Mouse (Mus musculus) thymus, postnatal 10 days (tissue): ENCODE data around the gene Kirrel3.

ENCODE experiments used
- DNase-seq, 2 experiments: peaks; one replicate each; pipeline ENCODE4 v3.0.0; 2021; ENCODE audit warnings: low spot score in 2 of 2

Gene Kirrel3

DNA sequence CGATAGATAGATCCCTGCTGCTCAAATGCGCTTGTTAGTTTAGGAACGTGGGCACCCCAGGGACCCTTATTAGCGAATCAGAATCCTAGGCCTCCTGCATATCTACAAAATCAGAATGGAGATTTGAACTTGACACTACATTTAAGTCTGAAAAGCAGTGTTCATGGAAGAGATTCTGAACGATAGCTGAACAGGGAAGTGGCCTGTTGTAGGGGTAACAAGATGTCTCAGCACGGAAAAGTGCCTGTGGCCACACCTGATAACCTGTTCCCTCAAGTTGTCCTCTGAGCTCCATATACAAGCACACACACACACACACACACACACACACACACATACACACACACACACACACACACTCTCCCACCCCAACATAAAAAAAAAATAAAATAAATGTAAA is 571.9 kb downstream of the Kirrel3 start:
- DNase-seq, result no peak

DNA sequence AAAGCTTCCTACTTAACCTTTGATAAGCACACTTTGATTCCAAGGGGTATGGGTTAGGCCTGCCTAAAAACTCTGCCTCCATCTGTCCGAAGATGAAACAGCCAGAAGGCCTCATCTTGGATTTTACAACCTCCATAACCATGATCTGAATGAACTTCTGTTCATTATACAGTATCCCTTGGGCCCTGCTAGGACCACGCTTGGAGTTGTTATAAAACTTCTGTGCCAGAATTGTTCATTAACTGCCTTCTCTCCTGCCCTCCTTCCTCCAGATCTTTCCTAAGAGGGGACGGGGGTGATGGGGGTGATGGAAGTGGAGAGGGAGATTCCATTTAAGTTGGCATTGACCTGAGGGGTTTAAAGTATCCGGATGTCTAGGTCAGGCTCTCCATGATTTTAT is 572.5 kb downstream of the Kirrel3 start:
- no peak for DNase-seq

DNA sequence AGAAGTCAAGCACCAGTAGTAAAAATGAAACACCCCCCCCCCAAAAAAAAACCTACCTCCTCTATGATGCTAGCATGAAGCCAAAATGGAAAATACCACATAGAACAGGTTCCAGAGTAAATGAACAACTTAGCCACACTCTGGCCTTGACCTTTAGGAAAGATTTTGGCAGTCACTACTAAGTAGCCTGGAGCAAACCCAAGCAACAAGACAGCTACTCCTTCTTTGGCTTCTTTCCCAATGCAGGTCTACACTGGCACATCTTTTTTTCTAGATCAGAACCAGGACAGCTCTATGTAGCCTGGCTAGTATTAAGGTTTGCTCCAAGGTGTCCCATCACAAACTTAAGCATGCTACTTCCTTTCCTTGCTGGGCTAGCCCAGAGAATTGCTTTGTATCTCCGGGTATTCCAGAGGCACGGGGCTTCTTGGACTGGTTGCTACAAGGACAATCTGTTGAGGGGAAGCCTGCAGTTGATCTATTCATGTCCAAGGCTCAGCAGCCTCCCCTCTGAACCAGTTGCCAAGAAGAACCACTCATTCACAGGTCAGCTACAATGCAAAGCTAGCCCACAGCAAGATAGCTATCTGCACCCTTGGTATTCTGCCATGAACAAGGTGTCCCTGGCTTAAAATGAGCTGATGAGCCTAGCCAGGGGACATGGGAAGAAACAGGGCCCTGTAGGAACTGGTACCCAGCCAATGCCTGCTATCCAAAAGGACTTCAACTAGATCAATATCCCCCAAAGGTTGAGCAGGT is 573.1 kb downstream of the Kirrel3 start:
- DNase-seq, result no peak

DNA sequence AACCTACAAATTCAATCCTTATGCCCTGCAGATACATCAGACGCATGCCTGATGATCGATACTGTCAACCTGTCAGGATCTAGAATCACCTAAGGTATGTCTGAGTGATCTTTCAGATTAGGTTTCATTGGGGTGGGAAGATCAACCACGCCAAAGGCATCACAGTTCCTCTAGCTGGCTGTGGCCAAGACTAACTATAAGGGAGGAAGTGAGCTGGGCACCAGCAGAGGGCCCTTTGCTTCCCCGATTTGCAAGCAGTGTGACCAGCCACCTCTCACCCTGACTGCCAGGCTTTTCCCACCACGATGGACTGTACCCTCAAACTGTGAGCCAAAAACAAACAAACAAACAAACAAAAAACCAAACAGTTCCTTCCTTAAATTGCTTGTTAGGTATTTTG is 574.2 kb downstream of the Kirrel3 start:
- no peak for DNase-seq

DNA sequence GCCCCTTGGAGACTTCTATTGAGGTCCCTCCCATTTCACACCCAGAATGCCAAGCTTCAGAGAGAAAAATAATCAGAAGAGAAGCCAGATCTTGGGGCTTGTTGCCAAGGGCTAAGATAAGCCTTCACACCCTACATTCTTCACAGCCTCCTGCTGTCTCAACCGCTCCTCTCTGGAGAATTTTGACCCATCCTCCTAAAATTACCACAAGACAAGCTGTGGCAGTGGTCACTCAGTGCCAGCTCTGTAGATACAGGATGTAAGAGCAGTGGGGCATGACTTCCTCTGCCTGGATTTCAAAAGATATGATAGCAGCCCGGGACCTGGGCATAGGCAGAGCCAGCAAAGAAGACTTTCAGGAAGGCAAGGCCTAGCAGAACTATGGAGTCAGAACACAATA is 575.8 kb downstream of the Kirrel3 start:
- DNase-seq, result no peak
